Mouse (Mus musculus): Measurements from ENCODE around the gene Btbd9.

The Btbd9 gene

GRCm38 (mm10) chr17:30280323-30281118, 295.8 kb downstream of the Btbd9 start:
- DNase-seq (ENCODE audit: low read depth, low spot score): no peak

DNA sequence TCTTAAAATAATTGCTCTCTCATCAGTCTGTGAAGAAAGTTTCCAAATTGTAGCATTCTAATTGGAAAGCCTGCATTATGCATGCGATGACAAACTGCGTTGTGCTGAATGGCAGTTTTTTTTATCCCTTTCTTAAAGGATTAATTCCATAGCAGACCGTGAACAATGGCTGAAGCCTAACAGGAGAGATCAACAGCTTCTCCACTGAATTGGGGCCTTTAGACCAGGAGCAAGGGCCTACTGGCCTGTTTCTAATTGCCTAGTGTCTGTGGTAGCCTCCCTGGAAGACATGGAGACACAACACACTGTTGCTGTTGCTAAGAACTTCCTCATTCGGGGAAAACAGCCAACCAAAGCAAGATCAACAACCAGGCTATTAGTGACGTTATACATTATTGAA, 296.6 kb downstream of the Btbd9 start:
- no peak for DNase-seq (ENCODE audit: low read depth, low spot score)

DNA sequence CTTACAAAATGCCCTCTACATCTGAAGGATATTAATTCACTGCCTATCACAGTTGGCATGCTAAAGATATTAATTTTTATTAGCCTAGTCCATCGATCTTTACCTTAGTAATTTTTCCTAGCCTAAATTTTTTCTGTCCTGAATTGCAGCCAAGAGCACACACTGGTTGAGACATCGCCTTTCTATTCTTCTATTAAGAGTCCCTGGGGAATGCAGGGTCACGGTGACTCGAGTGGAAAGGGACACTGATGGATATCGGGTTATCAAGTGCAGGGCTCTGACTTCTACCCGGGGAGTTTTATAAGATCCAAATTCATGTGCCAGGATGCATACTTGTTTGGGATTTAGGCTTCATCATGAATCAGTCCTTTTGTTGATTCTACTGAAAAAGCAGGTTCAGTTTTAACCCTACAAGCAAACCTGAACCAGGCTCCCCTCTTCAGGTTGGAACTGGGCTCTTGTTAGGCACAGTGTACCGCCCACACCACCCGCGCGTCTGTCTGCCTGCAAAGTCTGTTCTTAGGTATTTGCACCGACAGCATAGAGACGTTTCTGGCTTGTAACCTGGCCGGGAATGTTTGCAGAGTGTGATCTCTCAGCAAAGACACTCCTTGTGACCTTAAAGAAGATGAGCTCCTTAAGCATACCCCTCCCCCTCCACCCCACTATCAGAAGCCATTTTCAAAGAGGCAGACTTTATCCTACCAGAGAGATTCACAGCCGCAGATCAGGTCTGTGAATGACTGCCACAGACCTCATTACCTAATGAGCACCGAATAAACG, 297.5 kb downstream of the Btbd9 start:
- DNase-seq (ENCODE audit: low read depth, low spot score): no peak

DNA sequence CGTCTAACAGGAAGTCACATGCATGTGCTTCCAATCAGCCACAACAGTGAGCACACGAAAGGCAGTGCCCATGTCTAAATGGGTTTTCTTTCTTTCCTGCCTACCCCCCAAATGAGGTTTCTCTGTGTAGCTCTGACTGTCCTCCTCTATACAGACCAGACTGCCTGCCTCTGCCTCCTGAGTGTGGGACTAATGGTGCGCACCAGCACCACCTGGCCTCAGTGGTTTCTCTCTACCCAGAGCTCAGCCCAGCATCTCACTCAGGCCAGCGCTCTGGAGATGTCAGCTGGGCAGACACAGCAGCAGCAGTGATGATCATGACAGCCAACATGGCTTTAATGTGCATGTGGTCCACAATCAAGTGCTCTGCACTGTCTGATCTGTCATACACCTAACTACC, 299.8 kb downstream of the Btbd9 start:
- DNase-seq (ENCODE audit: low read depth, low spot score): no peak

DNA sequence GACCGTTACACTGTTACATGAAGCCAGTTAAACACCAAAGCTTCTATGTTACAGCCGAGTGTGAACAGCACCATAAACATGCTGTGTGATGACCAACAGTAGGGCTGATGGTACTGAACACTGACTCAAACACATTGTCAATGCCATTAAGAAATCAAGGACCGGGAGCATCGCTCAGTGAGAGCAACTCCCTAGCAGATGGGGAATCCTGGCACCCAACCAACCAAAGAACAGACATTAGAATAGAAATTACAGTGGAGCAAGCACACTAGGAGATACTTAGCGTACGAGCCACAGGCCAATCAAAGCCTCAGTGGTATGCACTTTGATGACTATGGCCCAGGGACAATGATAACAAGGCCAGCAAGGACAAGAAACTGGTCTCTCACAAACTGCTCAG, 303.5 kb downstream of the Btbd9 start:
- DNase-seq (ENCODE audit: low read depth, low spot score): no peak

GRCm38 (mm10) chr17:30269136-30270063, 306.9 kb downstream of the Btbd9 start:
- no peak for DNase-seq (ENCODE audit: low read depth, low spot score)

DNA sequence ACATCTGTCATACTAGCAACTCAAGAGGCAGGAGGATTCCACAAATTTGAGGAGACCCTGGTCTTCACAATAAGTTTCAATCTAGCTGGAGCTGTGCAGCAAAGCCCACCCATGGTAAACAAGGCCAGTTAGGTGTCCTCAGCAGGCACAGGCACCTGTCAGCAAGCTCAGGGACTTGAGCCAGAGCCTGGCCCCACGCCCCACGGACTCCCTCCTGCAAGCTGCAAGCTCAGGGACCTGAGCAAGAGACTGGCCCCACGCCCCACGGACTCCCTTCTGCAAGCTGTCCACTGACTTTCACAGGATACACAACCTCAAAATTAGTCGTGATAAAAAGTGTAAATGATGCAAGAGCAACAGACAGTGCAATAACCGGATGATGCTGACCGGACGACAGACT, 307.8 kb downstream of the Btbd9 start:
- no peak for DNase-seq (ENCODE audit: low read depth, low spot score)

DNA sequence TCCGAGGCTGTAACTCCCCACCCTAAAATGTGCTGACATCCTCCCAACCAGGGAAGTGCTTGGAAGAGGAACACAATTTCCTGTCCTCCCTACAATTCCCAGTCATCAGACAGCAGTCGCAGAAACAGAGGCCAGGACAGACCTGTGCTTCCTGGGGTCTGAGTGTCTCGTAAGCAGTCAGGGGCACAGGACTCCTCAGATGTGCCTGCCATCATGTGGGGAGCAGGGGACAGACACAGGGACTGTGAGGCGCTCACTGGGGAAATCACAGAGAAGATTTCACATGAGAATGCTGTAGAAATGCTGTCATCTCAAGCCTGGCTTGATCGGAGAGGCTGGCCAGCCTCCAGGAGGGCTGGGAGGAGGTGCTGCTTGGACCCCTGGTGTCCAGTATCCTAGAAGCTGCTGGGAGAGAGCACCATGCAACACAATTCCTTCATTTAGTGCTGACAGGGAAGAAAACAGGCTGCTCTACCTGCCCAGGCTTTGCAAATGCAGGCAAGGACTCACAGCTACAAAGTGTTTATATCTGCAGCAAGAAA, 308.8 kb downstream of the Btbd9 start:
- no peak for DNase-seq (ENCODE audit: low read depth, low spot score)

DNA sequence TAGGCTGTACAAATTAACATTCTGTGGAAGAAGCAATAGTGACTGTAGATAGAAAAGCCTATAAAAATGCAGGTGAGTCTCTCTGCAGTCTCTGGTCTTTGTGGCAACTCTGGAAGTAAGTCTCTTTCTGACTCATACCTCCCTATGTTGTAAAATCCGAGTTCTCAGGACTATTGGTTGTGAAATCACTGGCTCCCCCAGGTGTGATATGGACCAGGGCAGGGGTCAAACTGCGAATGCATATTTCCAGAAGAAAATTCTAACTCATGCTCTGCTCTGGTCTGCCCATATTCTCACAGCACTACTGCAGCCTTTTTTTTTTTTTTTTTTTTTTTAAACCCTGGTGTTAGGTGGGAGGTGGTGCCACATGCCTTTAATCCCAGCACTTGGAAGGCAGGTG, 312.8 kb downstream of the Btbd9 start:
- no peak for DNase-seq (ENCODE audit: low read depth, low spot score)

DNA sequence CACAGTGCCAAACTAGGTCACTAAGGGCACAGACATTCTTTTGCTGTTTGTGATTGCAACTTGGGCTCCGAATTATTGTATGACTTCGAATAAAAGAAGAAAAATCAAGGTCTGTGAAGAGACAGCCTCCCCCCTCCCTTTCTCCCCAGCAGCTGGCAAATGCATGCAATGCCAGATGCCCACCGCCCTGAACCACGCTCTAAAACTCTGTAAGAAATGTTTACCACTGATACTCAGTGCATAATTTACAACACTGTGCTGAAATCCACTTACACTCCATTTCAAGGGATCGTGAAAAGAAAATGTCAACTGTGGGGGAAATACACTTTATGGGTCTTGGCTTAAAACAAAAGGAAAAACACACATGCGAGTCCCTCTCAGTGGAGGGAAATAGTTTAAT, 313.3 kb downstream of the Btbd9 start:
- DNase-seq (ENCODE audit: low read depth, low spot score): no peak

DNA sequence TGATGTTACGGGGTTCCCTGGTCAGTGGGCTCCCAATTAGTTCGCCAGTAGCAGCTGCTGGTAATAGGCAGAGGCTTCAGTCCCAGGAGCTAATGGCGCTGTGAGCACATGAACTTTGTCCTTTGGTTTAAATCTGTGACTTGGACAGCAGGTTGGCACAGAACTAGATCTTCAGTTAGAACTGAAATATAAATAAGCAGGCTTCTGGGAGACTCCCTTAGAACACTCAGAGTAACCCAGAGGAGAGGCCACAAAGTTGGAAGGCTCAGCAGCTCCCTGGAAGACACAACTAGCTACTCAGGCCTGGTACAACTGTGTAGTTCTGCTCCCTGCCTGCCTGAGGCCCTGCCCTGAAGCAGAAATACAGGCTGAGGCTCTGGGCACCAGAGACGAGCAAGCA, 313.8 kb downstream of the Btbd9 start:
- DNase-seq (ENCODE audit: low read depth, low spot score): no peak

- DNase-seq (ENCODE audit: low read depth, low spot score): no peak
These were observed 314.3 kb downstream of the Btbd9 start for GRCm38 (mm10) chr17:30261983-30262340.

GRCm38 (mm10) chr17:30261307-30261982, 314.8 kb downstream of the Btbd9 start:
- no peak for DNase-seq (ENCODE audit: low read depth, low spot score)

GRCm38 (mm10) chr17:30260641-30261306, 315.5 kb downstream of the Btbd9 start:
- DNase-seq (ENCODE audit: low read depth, low spot score): no peak

- no peak for DNase-seq (ENCODE audit: low read depth, low spot score)
These were observed 316.4 kb downstream of the Btbd9 start for GRCm38 (mm10) chr17:30259938-30260337.

GRCm38 (mm10) chr17:30258480-30258879, 317.8 kb downstream of the Btbd9 start:
- DNase-seq (ENCODE audit: low read depth, low spot score): no peak

- DNase-seq (ENCODE audit: low read depth, low spot score): no peak
These were observed 320.2 kb downstream of the Btbd9 start for GRCm38 (mm10) chr17:30255928-30256560.

- no peak for DNase-seq (ENCODE audit: low read depth, low spot score)
These were observed 322.4 kb downstream of the Btbd9 start for GRCm38 (mm10) chr17:30253924-30254323.

GRCm38 (mm10) chr17:30253028-30253427, 323.3 kb downstream of the Btbd9 start:
- DNase-seq (ENCODE audit: low read depth, low spot score): no peak

- DNase-seq (ENCODE audit: low read depth, low spot score): no peak
These were observed 331.0 kb downstream of the Btbd9 start for GRCm38 (mm10) chr17:30245308-30245706.

Data from A20 (cell line).